Mouse (Mus musculus): ENCODE data around the gene Itgae. TPM values are rescaled to one million over a fixed set of nuclear protein-coding genes. Genes with fewer than 3 reads are reported as not detected.

Itgae gene
- polyA plus RNA-seq, 1 experiment from 2014 or later = 0.42 TPM

- no peak overlapping the region for H3K27ac ChIP-seq
- no peak for ATAC-seq (replicated peaks; ENCODE audit: low FRiP score)
- no peaks in the 10 kb centered on the region for H3K4me1 ChIP-seq
- no peak overlapping the region for H3K4me2 ChIP-seq
- H3K27me3 ChIP-seq = no peaks in the 10 kb centered on the region
- 82% methylated on average over 6 of the region's 6 CpGs for WGBS
- H3K4me3 ChIP-seq (replicated peaks) = no peak overlapping the region
- H3K9ac ChIP-seq = no peak overlapping the region
- peaks cover 88% of the 10 kb centered on the region for H3K36me3 ChIP-seq
- H3K9me3 ChIP-seq (replicated peaks) = no peaks in the 10 kb centered on the region
Measured at GRCm38 (mm10) chr11:73187231-73187630, 96.8 kb downstream of the Itgae start.

- no peak for ATAC-seq (replicated peaks; ENCODE audit: low FRiP score)
- H3K9me3 ChIP-seq (replicated peaks) = no peaks in the 10 kb centered on the region
- WGBS = 73% methylated on average over 6 of the region's 6 CpGs
Measured at GRCm38 (mm10) chr11:73193047-73193446, 102.7 kb downstream of the Itgae start.

GRCm38 (mm10) chr11:73194444-73194843 lies 104.1 kb downstream of the Itgae start:
- H3K36me3 ChIP-seq = peaks cover 36% of the 10 kb centered on the region
- H3K4me3 ChIP-seq (replicated peaks) = no peak overlapping the region
- no peaks in the 10 kb centered on the region for H3K9me3 ChIP-seq (replicated peaks)
- H3K9ac ChIP-seq = no peak overlapping the region
- H3K4me1 ChIP-seq = peaks cover 11% of the 10 kb centered on the region
- ATAC-seq (replicated peaks; ENCODE audit: low FRiP score) = no peak
- 83% methylated on average over 2 of the region's 2 CpGs for WGBS
- no peak overlapping the region for H3K27ac ChIP-seq
- H3K4me2 ChIP-seq = no peak overlapping the region
- no peaks in the 10 kb centered on the region for H3K27me3 ChIP-seq

More at GRCm38 (mm10) chr11:73193047-73193446, 102.7 kb downstream of the Itgae start:
- H3K36me3 ChIP-seq = peaks cover 49% of the 10 kb centered on the region
- no peak overlapping the region for H3K4me2 ChIP-seq
- H3K27me3 ChIP-seq = no peaks in the 10 kb centered on the region
- H3K4me1 ChIP-seq = peaks cover 4% of the 10 kb centered on the region
- no peak overlapping the region for H3K4me3 ChIP-seq (replicated peaks)
- H3K9ac ChIP-seq = no peak overlapping the region
- H3K27ac ChIP-seq = no peak overlapping the region

Other genes with a start within 250 kb of the Itgae start
- 4.2 and 5.7 TPM in 2 replicates for gene Atp2a3, start 129.4 kb upstream of the Itgae start, polyA plus RNA-seq (2015; fragmentation: Nextera tagmentation; extraction: Ambion mirVana)
- gene P2rx1, start 91.5 kb upstream of the Itgae start, polyA plus RNA-seq (2015; fragmentation: Nextera tagmentation; extraction: Ambion mirVana) = 1.6 and 1.7 TPM in 2 replicates
- 6.7 and 9.2 TPM in 2 replicates for gene Camkk1, start 71.6 kb upstream of the Itgae start, polyA plus RNA-seq (2015; fragmentation: Nextera tagmentation; extraction: Ambion mirVana)
- gene Ncbp3, start 42.8 kb upstream of the Itgae start, polyA plus RNA-seq (2015; fragmentation: Nextera tagmentation; extraction: Ambion mirVana) = 12.1 and 12.9 TPM in 2 replicates
- 17.5 and 18.9 TPM in 2 replicates for gene Haspin, start 47.7 kb downstream of the Itgae start, polyA plus RNA-seq (2015; fragmentation: Nextera tagmentation; extraction: Ambion mirVana)
- 0.47 and 0.50 TPM in 2 replicates for gene P2rx5, start 69.8 kb downstream of the Itgae start, polyA plus RNA-seq (2015; fragmentation: Nextera tagmentation; extraction: Ambion mirVana)
- gene Emc6, start 86.5 kb downstream of the Itgae start, polyA plus RNA-seq (2015; fragmentation: Nextera tagmentation; extraction: Ambion mirVana) = 121 and 131 TPM in 2 replicates
- gene Tax1bp3, start 86.5 kb downstream of the Itgae start, polyA plus RNA-seq (2015; fragmentation: Nextera tagmentation; extraction: Ambion mirVana) = 202 and 204 TPM in 2 replicates
- gene Ctns, start 108.5 kb downstream of the Itgae start, polyA plus RNA-seq (2015; fragmentation: Nextera tagmentation; extraction: Ambion mirVana) = 17.7 and 18.2 TPM in 2 replicates
- gene Shpk, start 108.9 kb downstream of the Itgae start, polyA plus RNA-seq (2015; fragmentation: Nextera tagmentation; extraction: Ambion mirVana) = 1.5 and 1.7 TPM in 2 replicates
- gene Trpv1, start 143.7 kb downstream of the Itgae start, polyA plus RNA-seq (2015; fragmentation: Nextera tagmentation; extraction: Ambion mirVana) = 0.12 TPM in 1 of 2 replicates, not detected in the other
- 0.18 and 0.22 TPM in 2 replicates for gene Trpv3, start 176.8 kb downstream of the Itgae start, polyA plus RNA-seq (2015; fragmentation: Nextera tagmentation; extraction: Ambion mirVana)
- gene Aspa, start 239.0 kb downstream of the Itgae start, polyA plus RNA-seq (2015; fragmentation: Nextera tagmentation; extraction: Ambion mirVana) = 17.1 and 17.2 TPM in 2 replicates
- gene Gm49340, start 239.2 kb downstream of the Itgae start, polyA plus RNA-seq (2015; fragmentation: Nextera tagmentation; extraction: Ambion mirVana) = not detected in 2 replicates
- 0.32 and 0.33 TPM in 2 replicates for gene Spata22, start 239.2 kb downstream of the Itgae start, polyA plus RNA-seq (2015; fragmentation: Nextera tagmentation; extraction: Ambion mirVana)